Mouse (Mus musculus): ENCODE data around the gene Isg20l2. TPM values are rescaled to one million over a fixed set of nuclear protein-coding genes. Genes with fewer than 3 reads are reported as not detected.

Gene Isg20l2
- total and polyA plus RNA-seq, 3 experiments: 15.8 to 67.3 (median 54.1) TPM

DNA sequence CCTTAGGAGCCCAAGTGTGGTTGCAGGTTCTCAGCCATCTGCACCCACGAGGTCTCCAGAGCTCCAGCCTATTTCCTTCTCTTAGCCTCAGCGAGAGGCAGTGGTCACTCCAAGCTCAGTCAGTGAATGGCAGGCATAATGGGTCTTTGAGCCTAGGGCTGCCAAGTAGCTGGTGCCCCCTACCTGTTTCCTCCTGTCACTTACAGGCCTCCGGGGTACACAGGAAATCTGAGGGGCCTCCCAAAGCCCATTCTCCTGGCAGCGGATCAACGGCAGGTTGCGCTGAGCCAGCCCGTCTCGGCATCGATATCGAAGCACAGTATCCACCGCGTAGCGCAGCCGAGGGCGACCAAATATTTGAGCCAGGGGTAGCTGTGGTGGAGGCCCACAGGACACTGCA lies 58.0 kb downstream of the Isg20l2 start:
- peaks cover 26% of the 10 kb centered on the region for H3K27me3 ChIP-seq (ENCODE audit: insufficient read depth, low read length)
- TF ChIP-seq CTCF (IDR thresholded peaks at IDR 0.05; ENCODE audit: low read depth, low read length): no peak
- TF ChIP-seq POLR2AphosphoS5 (IDR thresholded peaks at IDR 0.05; ENCODE audit: insufficient replicate concordance, low read depth, low read length): no peak
- no peak for TF ChIP-seq TAL1 (conservative IDR thresholded peaks at IDR 0.05; ENCODE audit: low read depth, low read length)
- TF ChIP-seq GATA1 (IDR thresholded peaks at IDR 0.05; ENCODE audit: borderline replicate concordance, low read length): no peak
- TF ChIP-seq GATA2 (IDR thresholded peaks at IDR 0.05; ENCODE audit: borderline replicate concordance, low read depth, low read length): no peak
- ATAC-seq (ENCODE audit: extremely low read depth, insufficient number of reproducible peaks, low FRiP score, poor library complexity, severe bottlenecking) (no peak), DNase-seq (ENCODE audit: low spot score) (no peak)
- peak overlapping the region; percentile 68; the same call in 1 of the 2 replicates for H3K4me3 ChIP-seq (ENCODE audit: low read depth, low read length)
- no peaks in the 10 kb centered on the region for H3K36me3 ChIP-seq (replicated peaks)
- H3K4me1 ChIP-seq (ENCODE audit: insufficient read depth, low read depth, low read length): peaks cover 35% of the 10 kb centered on the region
- no peaks in the 10 kb centered on the region for H3K9me3 ChIP-seq (replicated peaks)

DNA sequence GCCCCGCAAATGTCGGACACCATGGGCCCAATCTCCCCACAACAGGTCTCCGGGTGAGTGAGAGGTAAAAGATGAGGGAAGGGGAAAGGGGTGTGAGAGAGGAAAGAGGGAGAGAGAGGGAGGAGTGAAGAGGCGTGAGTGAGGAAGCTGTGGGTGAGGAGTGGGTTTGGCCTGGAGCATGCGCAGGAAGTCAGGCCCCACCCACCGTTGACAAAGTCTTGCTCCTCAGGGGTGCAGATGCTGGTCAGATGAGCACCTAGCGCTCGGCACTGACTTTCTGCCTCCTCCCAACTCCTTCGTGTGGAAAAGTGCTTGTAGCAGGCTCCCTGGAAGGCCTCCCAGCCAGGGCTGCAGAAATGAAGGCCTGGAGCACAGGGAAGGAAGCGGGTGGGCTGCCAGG lies 59.8 kb downstream of the Isg20l2 start:
- no peak for ATAC-seq (ENCODE audit: extremely low read depth, insufficient number of reproducible peaks, low FRiP score, poor library complexity, severe bottlenecking)
- TF ChIP-seq TAL1 (conservative IDR thresholded peaks at IDR 0.05; ENCODE audit: low read depth, low read length) (no peak), CTCF (IDR thresholded peaks at IDR 0.05; ENCODE audit: low read depth, low read length) (no peak)
- H3K4me1 ChIP-seq (ENCODE audit: insufficient read depth, low read depth, low read length): peaks cover 23% of the 10 kb centered on the region
- H3K27me3 ChIP-seq (ENCODE audit: insufficient read depth, low read length): peaks cover 20% of the 10 kb centered on the region
- H3K9me3 ChIP-seq (replicated peaks): no peaks in the 10 kb centered on the region
- DNase-seq (ENCODE audit: low spot score): no peak
- no peaks in the 10 kb centered on the region for H3K36me3 ChIP-seq (replicated peaks)
- no peak overlapping the region for H3K4me3 ChIP-seq (ENCODE audit: low read depth, low read length)

Other genes with a start within 250 kb of the Isg20l2 start
- not detected in 2 replicates for gene Lrrc71, start 181.7 kb upstream of the Isg20l2 start, total RNA-seq (2014; fragmentation: Nextera tagmentation)
- gene Lrrc71, start 181.7 kb upstream of the Isg20l2 start, total RNA-seq (2017): 0.23 and 0.33 TPM in 2 replicates
- not detected in 2 replicates for gene Lrrc71, start 181.7 kb upstream of the Isg20l2 start, polyA plus RNA-seq (2012)
- gene Ntrk1, start 135.2 kb upstream of the Isg20l2 start, total RNA-seq (2014; fragmentation: Nextera tagmentation): not detected in 2 replicates
- gene Ntrk1, start 135.2 kb upstream of the Isg20l2 start, total RNA-seq (2017): not detected in 2 replicates
- not detected in 2 replicates for gene Ntrk1, start 135.2 kb upstream of the Isg20l2 start, polyA plus RNA-seq (2012)
- gene Insrr, start 133.4 kb upstream of the Isg20l2 start, total RNA-seq (2014; fragmentation: Nextera tagmentation): not detected in 2 replicates
- 0.05 and 0.06 TPM in 2 replicates for gene Insrr, start 133.4 kb upstream of the Isg20l2 start, total RNA-seq (2017)
- gene Insrr, start 133.4 kb upstream of the Isg20l2 start, polyA plus RNA-seq (2012): not detected in 2 replicates
- not detected in 2 replicates for gene Pear1, start 106.0 kb upstream of the Isg20l2 start, total RNA-seq (2014; fragmentation: Nextera tagmentation)
- under 0.01 and 0.05 TPM in 2 replicates for gene Pear1, start 106.0 kb upstream of the Isg20l2 start, total RNA-seq (2017)
- not detected in 2 replicates for gene Pear1, start 106.0 kb upstream of the Isg20l2 start, polyA plus RNA-seq (2012)
- not detected in 2 replicates for gene Sh2d2a, start 83.6 kb upstream of the Isg20l2 start, total RNA-seq (2014; fragmentation: Nextera tagmentation)
- gene Sh2d2a, start 83.6 kb upstream of the Isg20l2 start, total RNA-seq (2017): 0.16 and 0.17 TPM in 2 replicates
- gene Sh2d2a, start 83.6 kb upstream of the Isg20l2 start, polyA plus RNA-seq (2012): not detected in 2 replicates
- gene Prcc, start 44.7 kb upstream of the Isg20l2 start, total RNA-seq (2014; fragmentation: Nextera tagmentation): 41.3 and 44.7 TPM in 2 replicates
- 28.5 and 32.3 TPM in 2 replicates for gene Prcc, start 44.7 kb upstream of the Isg20l2 start, total RNA-seq (2017)
- 75.9 and 99.7 TPM in 2 replicates for gene Prcc, start 44.7 kb upstream of the Isg20l2 start, polyA plus RNA-seq (2012)
- 722 and 799 TPM in 2 replicates for gene Hdgf, start 24.0 kb upstream of the Isg20l2 start, total RNA-seq (2014; fragmentation: Nextera tagmentation)
- gene Hdgf, start 24.0 kb upstream of the Isg20l2 start, total RNA-seq (2017): 506 and 578 TPM in 2 replicates
- gene Hdgf, start 24.0 kb upstream of the Isg20l2 start, polyA plus RNA-seq (2012): 1,810 and 2,017 TPM in 2 replicates
- 289 and 317 TPM in 2 replicates for gene Mrpl24, start 10.8 kb upstream of the Isg20l2 start, total RNA-seq (2014; fragmentation: Nextera tagmentation)
- gene Mrpl24, start 10.8 kb upstream of the Isg20l2 start, total RNA-seq (2017): 183 and 204 TPM in 2 replicates
- gene Mrpl24, start 10.8 kb upstream of the Isg20l2 start, polyA plus RNA-seq (2012): 21.2 and 24.9 TPM in 2 replicates
- 14.9 and 20.4 TPM in 2 replicates for gene Rrnad1, start 403 bp downstream of the Isg20l2 start, total RNA-seq (2014; fragmentation: Nextera tagmentation)
- 19.2 and 24.8 TPM in 2 replicates for gene Rrnad1, start 403 bp downstream of the Isg20l2 start, total RNA-seq (2017)
- 28.7 and 38.2 TPM in 2 replicates for gene Rrnad1, start 403 bp downstream of the Isg20l2 start, polyA plus RNA-seq (2012)
- not detected in 2 replicates for gene Crabp2, start 18.4 kb downstream of the Isg20l2 start, total RNA-seq (2014; fragmentation: Nextera tagmentation)
- gene Crabp2, start 18.4 kb downstream of the Isg20l2 start, total RNA-seq (2017): 0.38 TPM in 1 of 2 replicates, not detected in the other
- gene Crabp2, start 18.4 kb downstream of the Isg20l2 start, polyA plus RNA-seq (2012): not detected in 2 replicates
- gene Nes, start 40.8 kb downstream of the Isg20l2 start, total RNA-seq (2014; fragmentation: Nextera tagmentation): not detected in 2 replicates
- 0.12 and 0.22 TPM in 2 replicates for gene Nes, start 40.8 kb downstream of the Isg20l2 start, total RNA-seq (2017)
- 0.02 TPM in 2 replicates for gene Nes, start 40.8 kb downstream of the Isg20l2 start, polyA plus RNA-seq (2012)
- not detected in 2 replicates for gene Bcan, start 69.9 kb downstream of the Isg20l2 start, total RNA-seq (2014; fragmentation: Nextera tagmentation)
- gene Bcan, start 69.9 kb downstream of the Isg20l2 start, total RNA-seq (2017): 0.06 TPM in 1 of 2 replicates, not detected in the other
- gene Bcan, start 69.9 kb downstream of the Isg20l2 start, polyA plus RNA-seq (2012): not detected in 2 replicates
- not detected in 2 replicates for gene Hapln2, start 97.3 kb downstream of the Isg20l2 start, total RNA-seq (2014; fragmentation: Nextera tagmentation)
- not detected in 2 replicates for gene Hapln2, start 97.3 kb downstream of the Isg20l2 start, total RNA-seq (2017)
- gene Hapln2, start 97.3 kb downstream of the Isg20l2 start, polyA plus RNA-seq (2012): not detected in 2 replicates
- gene Gpatch4, start 112.8 kb downstream of the Isg20l2 start, total RNA-seq (2014; fragmentation: Nextera tagmentation): 22.5 and 27.8 TPM in 2 replicates
- gene Gpatch4, start 112.8 kb downstream of the Isg20l2 start, total RNA-seq (2017): 15.0 and 16.6 TPM in 2 replicates
- gene Gpatch4, start 112.8 kb downstream of the Isg20l2 start, polyA plus RNA-seq (2012): 31.3 and 48.1 TPM in 2 replicates
- 41.1 and 42.1 TPM in 2 replicates for gene Naxe, start 128.2 kb downstream of the Isg20l2 start, total RNA-seq (2014; fragmentation: Nextera tagmentation)
- 40.1 and 42.4 TPM in 2 replicates for gene Naxe, start 128.2 kb downstream of the Isg20l2 start, total RNA-seq (2017)
- 44.1 and 52.8 TPM in 2 replicates for gene Naxe, start 128.2 kb downstream of the Isg20l2 start, polyA plus RNA-seq (2012)
- gene Ttc24, start 148.0 kb downstream of the Isg20l2 start, total RNA-seq (2014; fragmentation: Nextera tagmentation): not detected in 2 replicates
- gene Ttc24, start 148.0 kb downstream of the Isg20l2 start, total RNA-seq (2017): 0.05 TPM in 1 of 2 replicates, not detected in the other
- not detected in 2 replicates for gene Ttc24, start 148.0 kb downstream of the Isg20l2 start, polyA plus RNA-seq (2012)
- 20.2 and 29.3 TPM in 2 replicates for gene Iqgap3, start 151.7 kb downstream of the Isg20l2 start, total RNA-seq (2014; fragmentation: Nextera tagmentation)
- gene Iqgap3, start 151.7 kb downstream of the Isg20l2 start, total RNA-seq (2017): 22.8 and 22.9 TPM in 2 replicates
- 10.6 and 13.8 TPM in 2 replicates for gene Iqgap3, start 151.7 kb downstream of the Isg20l2 start, polyA plus RNA-seq (2012)
- 125 and 128 TPM in 2 replicates for gene Mef2d, start 212.1 kb downstream of the Isg20l2 start, total RNA-seq (2014; fragmentation: Nextera tagmentation)
- 15.4 and 17.0 TPM in 2 replicates for gene Mef2d, start 212.1 kb downstream of the Isg20l2 start, total RNA-seq (2017)
- gene Mef2d, start 212.1 kb downstream of the Isg20l2 start, polyA plus RNA-seq (2012): 133 and 141 TPM in 2 replicates

All from G1E (cell line).